Mouse (Mus musculus): Measurements from ENCODE around the gene Ppard.

Gene Ppard

DNA sequence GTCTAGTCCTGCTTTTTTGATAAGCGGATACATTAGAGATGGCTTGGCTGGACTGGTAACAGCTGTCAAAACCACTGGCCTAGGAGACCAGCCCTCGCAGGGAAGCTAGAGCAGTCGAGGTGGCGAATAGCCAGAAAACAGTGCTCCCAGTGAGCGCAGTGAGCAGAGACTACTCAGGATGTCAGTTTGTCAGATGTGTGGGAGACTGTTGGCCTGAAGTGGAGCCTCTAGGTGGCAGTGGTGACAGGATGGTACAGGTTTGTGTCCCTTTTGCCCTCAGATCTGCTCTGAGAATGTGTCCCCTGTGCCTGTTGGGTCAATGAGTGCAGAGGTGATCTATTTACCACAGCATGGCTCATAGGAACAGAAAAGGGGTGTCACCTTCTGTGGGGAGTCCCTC lies 55.5 kb downstream of the Ppard start:
- peak in 1 of 2 experiments; percentile 34 for DNase-seq

DNA sequence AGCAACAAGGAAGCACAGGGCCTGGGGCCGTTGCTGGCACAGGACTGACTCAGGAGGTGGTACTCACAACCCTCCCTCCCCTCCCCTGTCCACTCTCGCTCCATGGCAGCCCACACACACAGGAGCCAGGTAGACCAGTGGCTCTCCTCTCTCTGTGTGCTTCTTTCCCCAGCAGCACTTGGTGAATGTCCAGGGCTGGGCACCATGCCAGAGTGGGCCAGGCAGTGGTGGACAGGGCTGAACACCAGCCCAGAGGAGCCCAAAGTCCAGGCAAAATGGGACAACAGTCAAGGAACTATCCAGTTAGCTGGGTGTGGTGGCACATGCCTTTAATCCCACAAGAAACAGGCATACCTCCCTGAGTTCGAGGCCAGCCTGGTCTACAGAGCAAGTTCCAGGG lies 57.8 kb downstream of the Ppard start:
- peak; percentile 76 to 79 for DNase-seq

DNA sequence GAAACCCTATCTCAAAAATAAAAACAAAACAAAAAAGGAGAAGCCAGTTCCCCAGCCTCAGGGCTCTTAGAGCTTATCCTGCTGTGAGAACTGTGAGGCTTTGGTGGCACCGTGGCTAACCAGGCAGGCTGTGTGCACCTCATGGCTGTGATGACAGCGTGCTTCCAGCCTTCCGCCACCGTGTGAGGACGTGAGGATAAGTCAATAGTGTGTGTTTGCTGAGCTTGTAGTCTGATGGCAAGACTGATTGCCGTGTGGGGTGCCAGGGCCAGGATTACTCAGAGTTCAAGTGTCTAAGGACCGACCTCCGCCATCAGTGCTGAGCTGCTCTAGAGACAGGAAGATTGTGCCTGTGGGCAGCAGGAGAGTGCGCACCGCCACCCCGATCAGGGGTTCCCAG lies 58.2 kb downstream of the Ppard start:
- DNase-seq, result peak; percentile 37 to 73

GRCm38 (mm10) chr17:28291346-28291745 lies 58.8 kb downstream of the Ppard start:
- no peak for DNase-seq

GRCm38 (mm10) chr17:28293716-28294115 lies 61.2 kb downstream of the Ppard start:
- no peak for DNase-seq

DNA sequence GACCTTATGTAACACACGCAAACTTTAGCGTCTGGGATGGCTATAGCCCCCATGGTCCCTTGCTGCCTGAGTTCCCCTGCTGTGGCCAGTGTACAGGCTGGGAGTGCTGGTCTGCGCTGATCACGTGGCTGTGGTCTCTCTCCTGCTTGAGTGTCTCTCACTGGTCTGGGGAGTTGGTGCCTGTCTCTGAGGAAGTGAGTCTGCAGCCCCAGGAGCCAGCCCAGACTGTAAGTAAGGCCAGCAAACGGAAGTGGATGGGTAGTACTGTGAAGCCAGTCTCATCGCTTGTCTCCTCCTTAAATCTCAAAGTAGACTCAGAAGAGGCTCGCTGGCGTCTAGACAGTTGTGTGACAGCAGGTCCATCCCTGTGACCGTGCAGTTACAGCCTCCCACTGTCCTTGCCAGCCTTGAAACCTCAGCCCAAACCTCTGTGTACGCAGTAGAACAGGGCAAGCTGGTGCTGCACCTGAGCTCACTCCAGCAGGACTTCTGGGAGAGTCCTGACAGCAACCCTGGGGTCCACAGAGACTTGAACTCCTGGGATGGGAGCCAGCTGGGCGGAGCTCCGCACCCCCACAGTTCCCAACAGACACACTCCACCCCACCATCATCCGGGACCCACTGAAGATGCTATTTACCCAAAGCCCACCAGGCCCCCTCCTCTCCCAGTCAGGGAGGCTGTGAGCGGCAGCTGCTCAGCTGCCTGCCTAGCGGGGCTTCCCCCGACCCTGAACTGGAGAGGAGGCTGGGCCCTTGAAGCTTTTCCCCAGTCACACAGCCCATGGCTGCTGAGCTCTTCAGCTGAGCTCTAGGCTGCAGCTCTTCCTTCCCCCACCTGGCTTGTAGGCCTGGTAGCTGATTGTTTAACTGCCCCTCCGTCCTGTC lies 62.2 kb downstream of the Ppard start:
- DNase-seq, result peak; percentile 50 to 51

GRCm38 (mm10) chr17:28298888-28299287 lies 66.4 kb downstream of the Ppard start:
- no peak for DNase-seq

DNA sequence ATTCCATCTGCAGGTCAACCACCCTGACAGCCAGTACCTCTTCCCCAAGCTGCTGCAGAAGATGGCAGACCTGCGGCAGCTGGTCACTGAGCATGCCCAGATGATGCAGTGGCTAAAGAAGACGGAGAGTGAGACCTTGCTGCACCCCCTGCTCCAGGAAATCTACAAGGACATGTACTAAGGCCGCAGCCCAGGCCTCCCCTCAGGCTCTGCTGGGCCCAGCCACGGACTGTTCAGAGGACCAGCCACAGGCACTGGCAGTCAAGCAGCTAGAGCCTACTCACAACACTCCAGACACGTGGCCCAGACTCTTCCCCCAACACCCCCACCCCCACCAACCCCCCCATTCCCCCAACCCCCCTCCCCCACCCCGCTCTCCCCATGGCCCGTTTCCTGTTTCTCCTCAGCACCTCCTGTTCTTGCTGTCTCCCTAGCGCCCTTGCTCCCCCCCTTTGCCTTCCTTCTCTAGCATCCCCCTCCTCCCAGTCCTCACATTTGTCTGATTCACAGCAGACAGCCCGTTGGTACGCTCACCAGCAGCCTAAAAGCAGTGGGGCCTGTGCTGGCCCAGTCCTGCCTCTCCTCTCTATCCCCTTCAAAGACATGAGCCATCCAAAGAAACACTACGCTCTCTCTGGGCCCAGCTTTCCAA lies 67.3 kb downstream of the Ppard start:
- no peak for DNase-seq

- DNase-seq, result peak in 1 of 2 experiments; percentile 67
Observed at GRCm38 (mm10) chr17:28300323-28300722, 67.8 kb downstream of the Ppard start.

GRCm38 (mm10) chr17:28300850-28301249 lies 68.3 kb downstream of the Ppard start:
- DNase-seq, result peak in 1 of 2 experiments; percentile 54

- no peak for DNase-seq
Observed at GRCm38 (mm10) chr17:28305172-28305571, 72.7 kb downstream of the Ppard start.

GRCm38 (mm10) chr17:28308297-28309195 lies 76.0 kb downstream of the Ppard start:
- DNase-seq, result peak; percentile 73 to 91

GRCm38 (mm10) chr17:28310831-28311230 lies 78.3 kb downstream of the Ppard start:
- DNase-seq, result no peak

GRCm38 (mm10) chr17:28311366-28312132 lies 79.0 kb downstream of the Ppard start:
- DNase-seq, result no peak

DNA sequence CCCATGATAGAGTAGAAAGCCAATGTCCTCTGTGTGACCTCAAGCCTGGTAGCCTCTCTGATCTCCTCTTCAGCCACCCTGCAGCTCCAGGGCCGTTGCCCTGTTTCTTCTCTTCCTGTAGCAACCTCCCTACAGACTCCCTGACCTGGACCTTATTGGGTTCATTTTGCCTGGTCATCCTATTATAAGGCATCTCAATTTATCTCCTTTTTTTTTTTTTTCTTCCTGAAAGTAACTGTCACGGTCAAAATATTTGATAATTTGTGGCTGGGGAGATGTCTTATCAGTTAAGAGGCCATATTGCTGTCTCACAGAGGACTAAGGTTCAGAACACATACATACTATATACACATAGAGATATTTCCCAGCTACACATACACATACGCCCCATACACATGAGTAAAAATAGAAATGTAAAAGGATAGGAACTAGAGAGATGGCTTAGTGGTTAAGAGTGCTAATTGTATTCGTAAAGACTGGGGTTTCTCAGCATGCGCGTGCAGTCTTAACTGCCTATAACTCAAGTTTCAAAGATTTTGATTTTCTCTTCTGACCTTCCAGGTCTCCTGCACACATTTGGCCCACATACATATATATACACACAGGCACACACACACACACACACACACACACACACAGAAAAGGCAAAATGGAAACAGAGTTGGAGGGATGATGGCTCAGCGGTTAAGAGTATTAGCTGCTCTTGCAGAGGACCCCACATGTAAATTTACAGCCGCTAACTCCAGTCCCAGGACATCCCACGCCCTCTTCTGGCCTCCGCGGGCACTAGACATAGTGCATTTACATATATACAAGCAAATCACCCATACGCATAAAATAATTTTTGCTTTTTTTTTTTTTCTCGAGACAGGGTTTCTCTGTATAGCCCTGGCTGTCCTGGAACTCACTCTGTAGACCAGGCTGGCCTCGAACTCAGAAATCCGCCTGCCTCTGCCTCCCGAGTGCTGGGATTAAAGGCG lies 80.0 kb downstream of the Ppard start:
- DNase-seq, result peak in 1 of 2 experiments; percentile 59

- DNase-seq, result peak; percentile 96 to 98
Observed at GRCm38 (mm10) chr17:28313212-28313879, 80.8 kb downstream of the Ppard start, which contains the start of gene Fance. Fance (plus strand) TSS chr17:28313519.

DNA sequence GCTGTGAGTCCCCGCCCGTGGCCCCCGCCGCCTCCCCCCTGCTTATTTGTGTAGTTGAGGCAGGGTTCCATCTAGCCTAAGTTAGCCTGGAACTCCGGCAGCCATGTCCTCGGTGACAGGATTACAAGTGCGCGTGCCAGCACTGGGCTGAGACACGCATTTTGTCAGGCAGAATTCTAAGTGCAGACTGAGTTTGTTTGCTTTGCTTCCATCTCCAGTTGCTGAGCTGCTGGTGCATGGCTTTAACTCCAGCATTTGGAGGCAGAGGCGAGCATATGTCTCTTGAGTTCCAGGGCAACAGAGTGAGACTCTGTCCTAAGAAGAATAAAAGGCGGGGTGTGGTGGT lies 81.4 kb downstream of the Ppard start:
- no peak for DNase-seq

GRCm38 (mm10) chr17:28315611-28316160 lies 83.2 kb downstream of the Ppard start:
- no peak for DNase-seq

DNA sequence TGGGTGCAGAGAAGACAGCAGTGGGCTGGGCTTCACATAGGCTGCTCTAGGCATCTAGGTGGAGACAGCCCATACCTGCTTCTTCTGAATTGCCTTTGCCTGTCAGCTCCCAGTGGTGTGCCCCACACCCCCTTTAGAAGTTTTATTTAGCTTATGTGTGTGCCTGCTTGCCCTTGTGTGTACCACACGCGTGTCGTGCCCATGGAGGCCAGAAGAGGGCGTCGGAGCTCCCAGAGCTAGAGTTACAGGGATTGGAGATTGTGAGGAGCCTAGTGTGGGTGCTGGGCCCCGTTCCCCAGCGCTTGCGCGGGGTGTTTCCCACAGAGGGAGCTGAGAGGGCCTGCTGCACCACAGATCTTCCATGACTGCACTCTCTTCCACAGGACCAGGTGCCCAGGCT lies 84.0 kb downstream of the Ppard start:
- no peak for DNase-seq

- DNase-seq, result no peak
Observed at GRCm38 (mm10) chr17:28317091-28317490, 84.6 kb downstream of the Ppard start.
